Mouse (Mus musculus): ENCODE data around the gene Olfr1289. TPM values are rescaled to one million over a fixed set of nuclear protein-coding genes. Genes with fewer than 3 reads are reported as not detected.

Olfr1289 gene
- not detected for total RNA-seq (2021)
- long read RNA-seq: 0 reads

DNA sequence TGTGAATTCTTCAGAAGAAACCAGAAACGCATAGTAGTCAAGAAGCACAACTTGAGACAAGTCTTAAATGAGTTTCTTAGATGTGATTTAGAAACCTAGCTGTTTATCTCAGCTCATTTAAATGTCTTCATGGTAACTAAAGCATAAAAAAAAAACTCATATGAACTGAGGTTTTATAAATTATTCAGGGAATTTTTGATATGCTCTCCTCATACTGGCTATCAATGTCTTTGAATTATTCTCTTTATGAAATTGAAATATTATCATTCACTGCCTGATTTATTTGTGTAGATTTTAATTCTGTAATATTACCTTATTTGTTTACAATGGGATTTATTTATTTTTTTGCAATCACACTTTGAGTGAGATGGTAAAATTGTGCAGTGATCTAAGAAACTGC, at the start of gene Olfr1289:
TSS of gene Olfr1289 (plus strand) at position 301 of the 400 bp plus-strand sequence.
- DNase-seq (ENCODE audit: low spot score in 2 of 2): no peak

DNA sequence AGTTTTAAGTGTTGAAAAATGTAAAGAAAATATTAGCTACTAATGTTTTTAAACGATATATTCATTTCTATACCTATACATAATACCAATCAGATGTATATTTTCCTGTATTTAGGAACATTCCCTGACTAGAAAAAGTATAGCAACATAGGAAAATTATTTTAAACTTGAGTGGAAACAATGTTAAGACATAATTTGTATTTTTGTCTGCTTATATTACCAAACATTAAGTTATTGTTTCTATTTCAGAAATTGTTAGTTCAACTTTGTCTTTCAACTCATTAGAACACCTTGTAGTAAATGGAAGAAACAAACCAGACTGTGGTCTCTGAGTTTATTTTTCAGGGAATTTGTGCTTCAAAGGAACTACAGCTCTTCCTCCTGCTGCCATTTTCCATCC, 31.8 kb upstream of the Olfr1289 start, which contains the start of gene Olfr1287:
TSS of gene Olfr1287 (plus strand) at position 301 of the 400 bp plus-strand sequence.
- DNase-seq (ENCODE audit: low spot score in 2 of 2): no peak

DNA sequence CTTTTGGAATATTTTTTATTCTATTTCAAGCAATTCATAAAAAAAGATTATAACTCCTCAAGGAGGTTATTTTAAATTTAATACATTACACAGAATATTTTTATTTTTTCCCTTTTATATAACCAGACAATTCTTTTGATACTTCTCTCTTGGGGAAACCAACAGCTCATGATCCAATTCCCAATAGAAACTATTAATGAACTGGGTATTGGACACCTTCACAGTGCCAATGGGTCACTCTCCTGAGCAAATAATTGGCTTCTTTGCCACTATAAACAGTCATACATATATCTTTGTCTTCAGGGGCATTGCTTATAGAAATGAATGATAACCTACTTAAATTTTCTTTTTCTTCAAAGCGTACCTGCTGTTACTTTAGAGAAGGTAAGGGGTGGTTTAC, 6.8 kb upstream of the Olfr1289 start, which contains the start of gene Olfr1288:
TSS of gene Olfr1288 (plus strand) at position 301 of the 400 bp plus-strand sequence.
- no peak for DNase-seq (ENCODE audit: low spot score in 2 of 2)

DNA sequence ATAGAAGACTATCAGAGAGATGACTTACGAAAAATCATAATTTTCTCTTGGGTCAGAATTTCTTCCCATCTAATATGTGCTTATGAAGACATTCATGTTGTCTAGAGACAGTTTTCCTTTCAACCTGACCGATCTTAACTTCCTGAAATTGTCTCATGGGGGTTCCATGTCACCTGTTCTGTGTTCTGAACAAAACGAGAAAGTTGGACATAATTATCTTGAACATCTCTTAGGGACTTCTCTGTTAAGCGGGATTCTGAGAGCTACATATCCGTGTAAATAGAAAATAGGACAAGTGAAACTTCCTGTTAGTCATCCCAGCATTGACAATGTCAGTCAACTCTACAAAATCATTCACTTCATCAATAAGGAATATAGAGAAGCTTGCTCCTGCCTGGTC, 13.1 kb downstream of the Olfr1289 start, which contains the start of gene Olfr1290:
TSS of gene Olfr1290 (minus strand) at position 101 of the 400 bp plus-strand sequence.
- DNase-seq (ENCODE audit: low spot score in 2 of 2): no peak

DNA sequence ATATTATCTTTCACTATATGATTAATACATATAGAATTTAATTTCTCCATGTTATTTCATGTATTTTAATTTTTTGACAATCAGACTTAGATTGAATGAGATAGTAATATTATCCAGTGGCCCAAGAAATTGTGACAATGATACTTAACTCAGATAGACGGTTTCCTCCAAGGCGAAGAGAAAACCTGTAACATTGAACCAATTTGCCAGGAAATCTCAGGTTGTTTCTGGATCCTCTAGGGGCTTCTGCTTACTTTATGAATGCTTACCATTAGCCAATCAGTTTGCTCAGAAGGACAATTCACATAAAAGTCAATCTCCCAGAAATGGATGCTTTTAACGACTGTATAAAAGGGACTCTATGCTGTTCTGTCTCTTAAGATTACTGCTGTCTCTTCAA, 16.3 kb downstream of the Olfr1289 start, which contains the start of gene Olfr1291-ps1:
TSS of gene Olfr1291-ps1 (plus strand) at position 301 of the 400 bp plus-strand sequence.
- no peak for DNase-seq (ENCODE audit: low spot score in 2 of 2)

DNA sequence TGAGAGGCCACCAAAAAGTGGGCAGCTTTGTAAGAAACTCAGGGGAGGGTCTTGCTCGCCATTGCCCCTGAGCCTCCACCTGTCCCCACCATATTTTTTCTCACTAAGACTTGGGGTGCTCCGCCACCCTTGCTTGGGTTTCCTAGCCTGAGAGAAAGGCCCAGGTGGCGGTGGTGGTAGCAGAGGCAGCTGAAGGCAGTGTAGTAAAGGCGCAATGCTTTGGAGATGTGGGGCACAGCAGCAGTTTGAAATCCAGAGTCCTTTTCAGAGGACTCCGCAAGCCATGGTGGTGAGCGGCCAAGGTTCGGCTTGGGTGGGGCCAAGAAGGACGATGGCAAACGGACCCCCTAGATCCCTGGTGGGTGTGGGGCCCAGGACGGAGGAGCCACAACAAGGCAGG, 36.8 kb downstream of the Olfr1289 start:
- DNase-seq (ENCODE audit: low spot score in 2 of 2): no peak

DNA sequence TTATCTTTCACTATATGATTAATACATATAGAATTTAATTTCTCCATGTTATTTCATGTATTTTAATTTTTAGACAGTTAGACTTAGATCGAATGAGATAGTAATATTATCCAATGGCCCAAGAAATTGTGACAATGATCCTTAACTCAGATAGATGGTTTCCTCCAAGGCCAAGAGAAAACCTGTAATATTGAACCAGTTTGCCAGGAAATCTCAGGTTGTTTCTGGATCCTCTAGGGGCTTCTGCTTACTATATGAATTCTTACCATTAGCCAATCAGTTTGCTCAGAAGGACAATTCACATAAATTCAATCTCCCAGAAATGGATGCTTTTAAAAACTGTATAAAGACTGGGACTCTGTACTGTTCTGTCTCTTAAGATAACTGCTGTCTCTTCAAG, 44.3 kb downstream of the Olfr1289 start, which contains the start of gene Olfr1293-ps:
TSS of gene Olfr1293-ps (plus strand) at position 301 of the 400 bp plus-strand sequence.
- no peak for DNase-seq (ENCODE audit: low spot score in 2 of 2)

Other genes starting within 250 kb of the Olfr1289 start
- not detected for gene Olfr1275, start 245.5 kb upstream of the Olfr1289 start, total RNA-seq (2021)
- gene Olfr1276, start 226.3 kb upstream of the Olfr1289 start, total RNA-seq (2021): not detected
- not detected for gene Olfr1277, start 206.7 kb upstream of the Olfr1289 start, total RNA-seq (2021)
- not detected for gene Olfr1278, start 190.7 kb upstream of the Olfr1289 start, total RNA-seq (2021)
- not detected for gene Olfr1279, start 180.2 kb upstream of the Olfr1289 start, total RNA-seq (2021)
- gene Olfr1280, start 166.8 kb upstream of the Olfr1289 start, total RNA-seq (2021): not detected
- gene Olfr1281, start 154.3 kb upstream of the Olfr1289 start, total RNA-seq (2021): not detected
- gene Olfr1282, start 144.7 kb upstream of the Olfr1289 start, total RNA-seq (2021): not detected
- gene Olfr1283, start 114.0 kb upstream of the Olfr1289 start, total RNA-seq (2021): not detected
- gene Olfr1284, start 105.3 kb upstream of the Olfr1289 start, total RNA-seq (2021): not detected
- gene Olfr1286, start 57.7 kb upstream of the Olfr1289 start, total RNA-seq (2021): not detected
- gene Olfr1287, start 31.7 kb upstream of the Olfr1289 start, total RNA-seq (2021): not detected
- gene Olfr1288, start 6.7 kb upstream of the Olfr1289 start, total RNA-seq (2021): not detected
- gene Olfr1290, start 13.0 kb downstream of the Olfr1289 start, total RNA-seq (2021): not detected
- gene Olfr1291-ps1, start 16.4 kb downstream of the Olfr1289 start, total RNA-seq (2021): not detected
- gene Olfr1293-ps, start 44.4 kb downstream of the Olfr1289 start, total RNA-seq (2021): not detected
- not detected for gene Olfr1294, start 59.5 kb downstream of the Olfr1289 start, total RNA-seq (2021)
- gene Olfr1295, start 88.9 kb downstream of the Olfr1289 start, total RNA-seq (2021): not detected
- gene Olfr1297, start 145.7 kb downstream of the Olfr1289 start, total RNA-seq (2021): not detected
- not detected for gene Olfr1298, start 168.4 kb downstream of the Olfr1289 start, total RNA-seq (2021)
- gene Olfr1299, start 180.6 kb downstream of the Olfr1289 start, total RNA-seq (2021): not detected

Measured in layer of hippocampus, adult 18-20 months (tissue).